Mouse (Mus musculus) hindbrain, embryonic 12.5 days (tissue): ENCODE measurements around the gene Mogs. TPM values are rescaled to one million over a fixed set of nuclear protein-coding genes. Genes with fewer than 3 reads are reported as not detected.
A peak's percentile ranks its signal among the peaks of the same experiment; 100 is the strongest.

Experiments
- ATAC-seq: fragments of 200-750 bp; cut with Nextera tagmentation; 2 replicates; pipeline ENCODE4 v1.8.0; 2017; ENCODE audit warnings: moderate TSS enrichment; ENCODE audit not compliant: low FRiP score
- H3K27ac ChIP-seq: fragments of 300-500 bp; sonication (generic); 2 replicates; pipeline ENCODE4 v1.5.1; 2016; ENCODE audit warnings: mild to moderate bottlenecking
- H3K27me3 ChIP-seq: fragments of 300-500 bp; sonication (generic); 2 replicates; pipeline ENCODE4 v1.6.1; 2016; ENCODE audit warnings: mild to moderate bottlenecking
- H3K36me3 ChIP-seq: fragments of 300-500 bp; sonication (generic); 2 replicates; pipeline ENCODE4 v1.6.1; 2016; ENCODE audit warnings: mild to moderate bottlenecking
- H3K4me1 ChIP-seq: fragments of 300-500 bp; sonication (generic); 2 replicates; pipeline ENCODE4 v1.6.1; 2016
- H3K4me2 ChIP-seq: fragments of 300-500 bp; sonication (generic); replicated peaks from 2 replicates; pipeline ENCODE4 v1.6.1; 2016; ENCODE audit warnings: mild to moderate bottlenecking
- H3K4me3 ChIP-seq: fragments of 300-500 bp; sonication (generic); 2 replicates; pipeline ENCODE4 v1.5.1; 2016; ENCODE audit warnings: mild to moderate bottlenecking
- H3K9ac ChIP-seq: fragments of 300-500 bp; sonication (generic); 2 replicates; pipeline ENCODE4 v1.6.1; 2016; ENCODE audit warnings: mild to moderate bottlenecking, moderate library complexity
- H3K9me3 ChIP-seq: fragments of 300-500 bp; sonication (generic); replicated peaks from 2 replicates; pipeline ENCODE4 v1.6.1; 2016; ENCODE audit warnings: mild to moderate bottlenecking
- WGBS: fragments of 180-500 bp; shearing (Covaris S2); methylation state at CpG from one replicate; pipeline ENCODE4 v1.1.7; 2016; 5-methylcytosine and 5-hydroxymethylcytosine counted together
- polyA plus RNA-seq: library from polyadenylated mRNA; unstranded; fragments of >200 nt; fragmentation: Nextera tagmentation; extraction: Ambion mirVana; gene quantifications from 2 replicates; pipeline ENCODE4 v1.2.1, GENCODE M21; 2016

Mogs gene
- polyA plus RNA-seq: 42.6 TPM in 2 replicates

DNA sequence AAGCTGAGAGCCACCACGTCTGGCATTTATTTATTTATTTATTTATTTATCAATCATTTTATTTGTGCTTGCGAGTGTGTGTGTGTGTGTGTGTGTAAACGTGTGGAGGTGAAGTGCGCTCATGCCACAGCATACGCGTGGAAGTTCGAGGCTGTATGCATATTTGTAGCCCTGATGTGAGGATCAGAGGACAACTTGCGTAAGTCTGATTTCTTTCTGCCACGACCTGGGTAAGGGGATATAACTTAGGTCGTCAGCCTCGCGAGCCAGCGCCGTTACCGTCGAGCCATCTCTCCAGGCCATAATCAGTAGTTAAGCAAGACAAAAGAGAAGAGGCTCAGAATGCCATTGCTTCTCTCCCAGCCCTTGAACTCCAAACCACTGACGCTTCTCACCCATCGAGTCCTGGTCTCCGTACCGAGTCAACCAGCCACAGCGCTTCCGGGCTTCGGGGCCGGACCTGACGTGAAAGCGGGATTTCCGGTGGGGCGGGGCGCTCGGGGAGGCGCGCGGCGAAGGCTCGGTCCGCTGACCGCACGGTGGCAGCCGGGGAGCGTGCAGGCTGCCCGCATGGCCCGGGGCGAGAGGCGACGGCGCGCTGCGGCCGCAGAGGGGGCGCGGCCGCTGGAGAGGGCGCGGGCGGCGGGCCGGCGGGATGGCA is at the start of gene Mogs:
Gene Mogs (plus strand): TSS at position 486 of the 661 bp plus-strand sequence.
- Histone ChIP-seq H3K4me2 (peak within 1 kb of the TSS; percentile 92), H3K27ac (peak within 1 kb of the TSS; percentile 77), H3K9me3 (no peaks in the 10 kb centered on the region), H3K27me3 (no peaks in the 10 kb centered on the region), H3K9ac (peak within 1 kb of the TSS; percentile 95), H3K4me3 (peak within 1 kb of the TSS; percentile 88), H3K36me3 (peaks cover 34% of the 10 kb centered on the region), H3K4me1 (peaks cover 42% of the 10 kb centered on the region)
- peak; percentile 87 for ATAC-seq
- 2% methylated on average over 48 of the region's 58 CpGs for WGBS

- no peak for ATAC-seq
- H3K9ac ChIP-seq: no peak overlapping the region
- H3K36me3 ChIP-seq: no peaks in the 10 kb centered on the region
- 46% methylated on average over 8 of the region's 8 CpGs for WGBS
- H3K4me3 ChIP-seq: no peak overlapping the region
- peaks cover 14% of the 10 kb centered on the region for H3K4me1 ChIP-seq
- no peak overlapping the region for H3K27ac ChIP-seq
- peaks cover 99% of the 10 kb centered on the region for H3K27me3 ChIP-seq
- no peak overlapping the region for H3K4me2 ChIP-seq
- no peaks in the 10 kb centered on the region for H3K9me3 ChIP-seq
Measured at GRCm38 (mm10) chr6:83065995-83066394, 49.3 kb upstream of the Mogs start.

DNA sequence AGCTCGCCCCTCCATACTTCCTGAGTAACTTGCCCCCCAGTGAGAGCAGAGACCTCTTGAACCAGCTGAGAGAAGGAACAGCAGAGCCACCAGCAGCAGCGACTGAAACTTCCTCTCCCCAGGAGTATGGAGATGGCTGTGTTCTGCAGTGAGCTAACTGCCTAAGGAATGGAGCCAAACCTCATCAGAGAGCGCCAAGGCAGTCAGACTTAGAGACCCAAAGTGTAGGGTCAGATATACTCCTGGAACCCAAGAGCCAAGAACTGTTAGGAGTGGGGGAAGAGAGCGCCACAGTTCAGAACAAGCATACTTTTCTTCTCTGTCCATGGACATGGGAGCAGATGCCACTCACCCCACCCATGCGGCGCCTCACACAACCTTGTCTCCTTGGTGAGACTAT is 48.9 kb upstream of the Mogs start:
- ATAC-seq: no peak
- H3K27ac ChIP-seq: no peak overlapping the region

DNA sequence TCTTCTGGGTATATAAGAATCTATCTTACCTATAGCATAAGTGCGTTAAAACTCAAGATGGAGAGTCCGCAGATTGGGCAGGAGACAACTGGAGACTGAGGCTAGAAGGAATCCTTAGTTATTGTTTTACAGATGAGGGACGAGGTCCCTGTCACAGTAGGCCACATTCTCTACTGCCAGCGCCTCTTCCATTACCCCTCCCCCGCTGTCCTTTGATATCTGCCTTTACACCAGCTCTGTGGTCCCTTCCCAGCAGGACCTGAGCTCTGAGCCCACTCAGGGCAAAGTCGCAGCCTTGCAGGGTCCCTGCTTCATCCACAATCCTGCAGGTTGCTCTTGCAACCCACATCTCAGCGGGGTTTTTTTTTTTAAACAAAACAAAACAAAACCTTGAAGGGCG is 47.1 kb upstream of the Mogs start:
- Histone ChIP-seq H3K9me3 (no peaks in the 10 kb centered on the region), H3K4me2 (no peak overlapping the region), H3K4me1 (peaks cover 19% of the 10 kb centered on the region), H3K4me3 (0 out of 2 replicates have a peak overlapping the region, but pooled peaks have one; percentile 23), H3K36me3 (no peaks in the 10 kb centered on the region), H3K27me3 (peaks cover 99% of the 10 kb centered on the region), H3K9ac (no peak overlapping the region), H3K27ac (no peak overlapping the region)
- 3% methylated on average over 8 of the region's 8 CpGs for WGBS
- ATAC-seq: no peak

More for the DNA sequence above, 48.9 kb upstream of the Mogs start:
- Histone ChIP-seq H3K27me3 (peaks cover 99% of the 10 kb centered on the region), H3K9ac (no peak overlapping the region), H3K4me2 (no peak overlapping the region), H3K4me1 (peaks cover 19% of the 10 kb centered on the region), H3K36me3 (no peaks in the 10 kb centered on the region), H3K9me3 (no peaks in the 10 kb centered on the region), H3K4me3 (no peak overlapping the region)
- 19% methylated on average over 6 of the region's 6 CpGs for WGBS

DNA sequence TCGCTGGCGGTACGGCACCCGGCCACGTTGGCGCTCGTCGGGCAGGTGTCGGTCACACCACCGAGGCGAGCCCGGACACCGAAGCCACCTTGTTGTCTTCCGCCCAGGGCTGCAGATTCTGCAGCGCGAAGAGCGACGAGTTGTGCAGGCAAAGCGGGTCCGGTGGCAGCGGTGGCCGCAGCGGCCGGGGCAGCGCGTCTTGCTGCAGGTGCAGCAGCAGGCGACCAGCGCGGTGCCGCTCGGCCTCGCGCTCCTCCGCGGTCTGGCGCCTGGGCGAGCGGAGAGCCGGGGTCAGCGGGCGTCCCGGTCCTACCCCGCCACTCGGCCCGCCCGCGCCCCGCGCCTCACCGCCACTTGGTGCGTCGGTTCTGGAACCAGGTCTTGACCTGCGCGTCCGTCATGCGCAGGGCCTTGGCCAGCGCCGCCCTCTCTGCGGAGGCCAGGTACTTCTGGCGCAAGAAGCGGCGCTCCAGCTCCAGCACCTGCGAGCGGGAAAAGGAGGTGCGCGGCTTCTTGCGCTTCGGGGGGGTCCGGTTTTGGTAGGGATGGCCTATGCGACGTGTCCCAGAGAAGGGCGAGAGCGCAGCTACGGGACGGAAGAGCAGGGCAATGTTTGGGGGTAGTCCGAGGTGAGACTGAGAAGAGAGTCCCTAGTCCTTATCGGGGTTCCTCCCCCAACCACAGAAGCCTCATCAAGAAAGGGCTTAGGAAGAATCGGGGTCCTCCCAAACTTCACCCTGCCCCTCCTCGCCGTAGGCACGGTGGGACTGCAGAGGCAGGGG is 46.4 kb upstream of the Mogs start:
- H3K9ac ChIP-seq: no peak overlapping the region
- no peak for ATAC-seq
- peak overlapping the region; percentile 21 for H3K4me2 ChIP-seq
- no peaks in the 10 kb centered on the region for H3K36me3 ChIP-seq
- 1% methylated on average over 72 of the region's 81 CpGs for WGBS
- peaks cover 19% of the 10 kb centered on the region for H3K4me1 ChIP-seq
- peaks cover 99% of the 10 kb centered on the region for H3K27me3 ChIP-seq
- H3K4me3 ChIP-seq: peak overlapping the region; percentile 23
- H3K27ac ChIP-seq: no peak overlapping the region
- no peaks in the 10 kb centered on the region for H3K9me3 ChIP-seq

- Histone ChIP-seq H3K4me1 (peaks cover 19% of the 10 kb centered on the region), H3K27me3 (peaks cover 99% of the 10 kb centered on the region), H3K4me2 (peak overlapping the region; percentile 28; the same call in 1 of the 2 replicates), H3K36me3 (no peaks in the 10 kb centered on the region), H3K9ac (no peak overlapping the region), H3K27ac (no peak overlapping the region), H3K4me3 (peak overlapping the region; percentile 23), H3K9me3 (no peaks in the 10 kb centered on the region)
- no peak for ATAC-seq
- WGBS: 2% methylated on average over 69 of the region's 69 CpGs
Measured at GRCm38 (mm10) chr6:83069488-83070246, 45.6 kb upstream of the Mogs start.

DNA sequence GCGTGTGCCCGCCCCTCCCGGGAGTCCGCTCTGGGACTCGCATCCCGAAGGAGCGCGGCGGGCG is 45.2 kb upstream of the Mogs start, which contains the start of gene Tlx2:
Gene Tlx2 (minus strand): TSS at position 47 of the 64 bp plus-strand sequence.
- H3K27me3 ChIP-seq: peaks cover 99% of the 10 kb centered on the region
- H3K27ac ChIP-seq: no peak within 1 kb of the TSS
- H3K4me1 ChIP-seq: peaks cover 19% of the 10 kb centered on the region
- peak within 1 kb of the TSS; percentile 28; the same call in 1 of the 2 replicates for H3K4me2 ChIP-seq
- H3K4me3 ChIP-seq: peak within 1 kb of the TSS; percentile 23
- WGBS: 3% methylated on average over 10 of the region's 10 CpGs
- no peaks in the 10 kb centered on the region for H3K36me3 ChIP-seq
- no peak for ATAC-seq
- no peaks in the 10 kb centered on the region for H3K9me3 ChIP-seq
- no peak within 1 kb of the TSS for H3K9ac ChIP-seq

DNA sequence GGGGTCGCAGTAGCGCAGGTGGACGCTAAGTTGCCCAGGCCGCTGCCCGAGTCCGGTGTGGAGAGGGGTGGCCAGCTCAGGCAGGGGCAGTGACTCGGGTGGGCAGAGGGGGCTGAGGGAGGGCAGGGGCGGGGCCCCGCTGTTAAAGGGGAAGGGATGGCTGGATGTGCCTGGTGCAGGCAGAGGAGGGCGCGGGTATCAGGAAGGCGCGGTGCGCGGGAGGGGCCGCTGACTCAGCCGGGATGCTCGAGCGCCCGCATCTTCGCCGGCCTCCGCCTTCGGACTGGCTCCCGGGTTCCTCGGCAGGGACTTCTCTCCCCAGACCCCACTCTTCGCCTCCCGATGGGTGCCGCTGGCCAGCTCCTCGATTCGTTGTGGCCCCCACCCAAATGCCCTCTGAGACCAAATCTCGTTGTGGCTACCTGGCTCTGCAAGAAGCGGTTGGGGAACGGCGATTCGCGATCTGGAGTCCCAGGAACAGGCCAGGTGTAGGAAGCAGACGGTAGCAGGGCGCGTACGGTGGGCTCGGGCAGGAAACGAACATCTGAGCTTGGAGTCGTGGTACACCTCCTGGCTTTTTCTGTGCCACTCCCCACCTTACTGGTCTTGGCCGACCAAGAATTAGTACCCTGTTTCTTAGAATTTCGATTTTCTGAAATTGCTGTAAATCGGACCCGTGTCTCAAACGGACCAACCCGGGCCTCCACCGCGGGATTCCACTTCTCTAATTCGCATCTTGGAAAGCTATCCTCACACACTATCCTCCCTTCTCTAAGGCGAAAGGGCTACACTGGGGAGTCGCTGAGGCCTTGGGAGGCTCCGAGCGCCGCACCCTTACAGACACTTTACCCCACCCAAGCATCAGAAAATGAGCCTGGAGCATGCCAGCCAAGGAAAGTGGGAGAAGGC is 44.7 kb upstream of the Mogs start:
- peaks cover 19% of the 10 kb centered on the region for H3K4me1 ChIP-seq
- peak overlapping the region; percentile 23 for H3K4me3 ChIP-seq
- H3K36me3 ChIP-seq: no peaks in the 10 kb centered on the region
- 1% methylated on average over 50 of the region's 58 CpGs for WGBS
- H3K4me2 ChIP-seq: peak overlapping the region; percentile 28; the same call in 1 of the 2 replicates
- H3K27me3 ChIP-seq: peaks cover 99% of the 10 kb centered on the region
- no peaks in the 10 kb centered on the region for H3K9me3 ChIP-seq
- H3K27ac ChIP-seq: no peak overlapping the region
- 0 out of 2 replicates have a peak, but pooled peaks have one; percentile 26 for ATAC-seq
- H3K9ac ChIP-seq: no peak overlapping the region

DNA sequence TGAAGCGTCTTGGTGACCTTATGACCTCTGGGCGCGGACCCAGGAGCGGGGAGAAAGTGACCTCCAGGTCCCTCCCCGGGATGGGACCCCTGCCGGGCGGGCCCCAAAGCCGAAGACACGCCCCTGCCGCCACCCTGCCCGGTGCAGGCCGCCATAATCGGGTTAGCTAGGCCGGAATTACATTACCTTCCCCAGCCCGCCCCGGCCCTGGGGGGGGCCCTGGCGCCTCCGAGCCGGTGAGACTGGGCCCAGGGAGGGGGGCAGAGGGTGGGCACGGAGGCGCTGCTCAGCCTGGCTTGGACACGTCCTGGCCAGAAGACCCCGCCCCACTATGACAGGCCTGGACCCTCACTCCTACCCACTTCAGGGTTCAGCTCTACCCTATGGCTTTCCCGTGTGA is 44.1 kb upstream of the Mogs start:
- Histone ChIP-seq H3K27me3 (peaks cover 99% of the 10 kb centered on the region), H3K4me1 (peaks cover 19% of the 10 kb centered on the region), H3K9ac (no peak overlapping the region), H3K4me2 (peak overlapping the region; percentile 17; the same call in 1 of the 2 replicates), H3K9me3 (no peaks in the 10 kb centered on the region), H3K36me3 (no peaks in the 10 kb centered on the region), H3K27ac (no peak overlapping the region), H3K4me3 (peak overlapping the region; percentile 14)
- peak; percentile 41; the same call in 1 of the 2 replicates for ATAC-seq
- WGBS: 2% methylated on average over 19 of the region's 24 CpGs

DNA sequence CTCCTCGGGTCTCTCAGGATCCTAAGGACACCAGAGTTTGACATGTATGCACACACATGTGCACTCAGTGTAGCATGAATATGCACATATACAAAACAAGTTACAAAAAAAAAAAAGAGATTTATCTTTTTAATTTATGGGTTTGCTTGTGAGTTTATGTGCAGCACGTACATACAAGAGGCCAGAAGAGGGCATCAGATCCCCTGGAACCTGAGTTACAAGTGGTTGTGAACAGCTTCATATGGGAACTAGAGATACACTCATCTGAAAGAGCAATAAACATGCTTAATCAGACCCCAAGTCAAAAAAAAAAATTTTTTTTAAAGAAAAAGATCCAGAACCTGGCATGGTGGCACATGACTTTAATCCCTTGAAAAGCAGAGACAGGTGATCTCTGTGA is 40.3 kb upstream of the Mogs start:
- no peak overlapping the region for H3K4me3 ChIP-seq
- H3K4me1 ChIP-seq: peaks cover 30% of the 10 kb centered on the region
- no peak overlapping the region for H3K4me2 ChIP-seq
- H3K9ac ChIP-seq: no peak overlapping the region
- H3K9me3 ChIP-seq: no peaks in the 10 kb centered on the region
- 22% methylated on average over 2 of the region's 2 CpGs for WGBS
- 0 out of 2 replicates have a peak, but pooled peaks cover 2% of the 10 kb centered on the region for H3K36me3 ChIP-seq
- peaks cover 72% of the 10 kb centered on the region for H3K27me3 ChIP-seq
- ATAC-seq: no peak
- H3K27ac ChIP-seq: no peak overlapping the region

GRCm38 (mm10) chr6:83077630-83078323 is 37.5 kb upstream of the Mogs start, which contains the start of gene Pcgf1:
Gene Pcgf1 (plus strand): TSS chr6:83077869.
- peaks cover 56% of the 10 kb centered on the region for H3K27me3 ChIP-seq
- H3K27ac ChIP-seq: peak within 1 kb of the TSS; percentile 84
- ATAC-seq: peak; percentile 88
- peak within 1 kb of the TSS; percentile 97 for H3K4me2 ChIP-seq
- peaks cover 22% of the 10 kb centered on the region for H3K36me3 ChIP-seq
- peak within 1 kb of the TSS; percentile 84 for H3K9ac ChIP-seq
- H3K9me3 ChIP-seq: no peaks in the 10 kb centered on the region
- under 1% methylated on average over 54 of the region's 54 CpGs for WGBS
- H3K4me1 ChIP-seq: peaks cover 21% of the 10 kb centered on the region
- H3K4me3 ChIP-seq: peak within 1 kb of the TSS; percentile 69
